Mouse (Mus musculus) spleen, postnatal 14 days (tissue): ENCODE measurements around the gene Recql5.

Source experiments
- DNase-seq, 2 experiments: peaks; one replicate each; pipeline ENCODE4 v3.0.0; 2021 to 2022; ENCODE audit warnings: low spot score in 2 of 2

The Recql5 gene

GRCm38 (mm10) chr11:115901338-115902161 lies 31.7 kb downstream of the Recql5 start:
- DNase-seq = peak in 1 of 2 experiments; percentile 28

GRCm38 (mm10) chr11:115900561-115901337 lies 32.5 kb downstream of the Recql5 start:
- no peak for DNase-seq

DNA sequence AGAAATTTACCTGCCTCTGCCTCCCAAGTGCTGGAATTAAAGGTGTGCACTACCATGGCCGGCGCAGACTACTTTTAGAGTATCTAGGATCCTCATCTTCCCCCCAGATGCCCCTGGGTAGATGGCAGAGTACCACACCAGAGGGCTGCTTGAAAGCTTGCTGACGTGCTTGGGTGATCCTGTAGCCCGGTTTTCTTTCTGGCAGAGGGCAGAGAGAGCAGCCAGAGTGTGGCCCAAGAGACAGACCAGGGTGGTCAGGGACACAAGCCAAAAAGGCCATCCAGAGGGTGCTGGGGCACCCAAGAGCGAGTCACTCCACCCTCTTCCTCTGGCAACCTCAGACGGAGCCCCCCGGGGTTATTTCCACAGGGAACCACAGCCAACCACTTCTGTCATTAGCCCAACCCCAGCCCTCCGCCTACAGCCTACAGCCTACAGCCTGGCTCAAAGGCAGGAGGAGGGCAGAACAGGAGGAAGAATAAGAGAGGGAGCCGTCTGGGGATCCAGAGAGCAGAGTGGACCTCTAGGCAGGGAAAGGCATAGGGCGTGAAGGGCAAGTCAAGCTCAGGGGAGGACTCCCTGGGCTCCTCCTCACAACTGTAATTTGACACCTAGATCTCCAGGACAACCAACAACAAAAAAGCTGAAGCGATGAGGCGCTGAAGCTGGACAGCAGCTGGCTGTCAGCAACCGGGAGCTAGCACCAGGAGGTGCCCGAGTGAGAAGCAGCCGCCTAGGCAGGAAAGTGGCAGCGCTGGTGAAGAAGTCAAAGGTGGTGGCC lies 33.6 kb downstream of the Recql5 start, which contains the start of gene Smim5:
TSS of gene Smim5 (plus strand) at position 481 of the 781 bp plus-strand sequence.
- DNase-seq = peak; percentile 41 to 45

- DNase-seq = peak; percentile 61 to 75
These were observed 34.4 kb downstream of the Recql5 start for GRCm38 (mm10) chr11:115898886-115899285.

DNA sequence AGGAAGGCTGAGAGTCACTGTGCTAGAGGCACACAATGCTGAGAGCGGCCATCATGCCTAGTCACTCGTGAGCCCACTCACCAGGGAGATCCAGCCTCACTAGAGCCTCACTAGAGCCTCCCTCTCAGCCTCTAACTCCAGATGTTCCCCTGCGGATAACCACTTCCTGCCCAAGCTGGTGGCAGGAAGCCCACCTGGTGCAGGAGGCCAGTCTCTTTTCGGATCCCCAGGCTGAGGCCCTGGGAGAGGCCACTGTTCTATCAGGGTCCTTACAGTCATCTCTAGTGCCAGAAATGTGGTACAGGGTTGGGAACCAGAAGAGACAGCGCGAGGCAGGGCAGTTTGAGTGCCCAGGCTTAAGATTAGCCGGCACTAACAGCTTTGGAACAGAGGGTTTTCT lies 34.8 kb downstream of the Recql5 start:
- DNase-seq = no peak

DNA sequence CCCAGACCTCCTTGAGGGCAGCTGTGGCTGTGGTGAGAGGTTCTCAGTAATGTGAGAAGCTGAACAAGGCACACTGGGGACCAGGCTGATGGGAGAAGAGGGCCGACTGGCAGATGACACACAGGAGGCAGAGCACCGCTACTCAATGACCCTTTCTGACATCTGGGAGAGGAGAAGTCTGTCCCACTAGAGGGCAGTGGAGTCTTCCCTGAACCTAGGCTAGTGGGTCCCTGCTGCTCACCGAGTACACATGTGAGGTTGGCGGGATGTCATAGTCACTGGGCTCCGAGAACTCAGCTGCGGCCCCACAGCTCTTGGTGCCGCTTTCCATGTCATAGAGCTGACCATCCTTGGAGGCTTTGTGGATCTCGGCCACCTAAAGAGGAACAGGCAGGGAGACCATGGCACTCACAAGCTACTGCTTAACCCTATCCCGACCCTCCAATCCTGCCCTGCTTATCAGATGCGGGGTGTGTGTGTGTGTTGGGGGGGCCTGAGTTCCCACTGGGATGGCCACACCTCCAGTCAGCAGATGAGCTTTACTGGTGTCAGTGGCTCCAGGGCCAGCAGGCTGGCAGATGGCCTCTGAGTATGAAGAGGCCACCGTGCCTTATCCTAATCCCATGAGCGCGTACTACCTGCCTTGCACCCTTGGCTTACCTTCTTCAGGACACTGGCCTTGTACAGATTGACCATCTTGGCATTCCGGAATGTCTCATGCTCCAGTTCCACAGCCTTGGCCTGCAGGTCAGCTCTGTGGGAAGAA lies 38.3 kb downstream of the Recql5 start:
- DNase-seq = peak in 1 of 2 experiments; percentile 22

- DNase-seq = no peak
These were observed 40.2 kb downstream of the Recql5 start for GRCm38 (mm10) chr11:115893071-115893470.

- no peak for DNase-seq
These were observed 41.1 kb downstream of the Recql5 start for GRCm38 (mm10) chr11:115892213-115892612.

DNA sequence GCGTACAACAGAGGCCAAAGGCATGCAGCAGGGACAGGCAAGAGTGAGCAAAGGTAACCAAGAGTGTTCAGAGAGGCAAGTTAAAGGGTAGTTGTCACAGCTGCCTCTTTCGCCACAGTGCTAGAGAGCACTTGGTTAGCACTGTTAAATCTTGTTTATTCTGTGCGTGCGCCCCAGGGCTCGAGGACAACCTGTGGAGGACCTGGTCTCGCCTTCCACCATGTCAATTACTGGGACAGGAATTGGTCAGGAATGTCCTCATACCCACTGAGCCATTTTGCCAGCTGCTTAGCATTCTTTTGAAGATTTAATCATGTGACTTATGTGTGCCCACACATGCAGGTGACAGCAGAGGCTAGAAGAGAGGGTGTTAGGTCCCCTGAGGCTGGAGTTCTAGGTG lies 44.1 kb downstream of the Recql5 start:
- no peak for DNase-seq

- DNase-seq = no peak
These were observed 45.3 kb downstream of the Recql5 start for GRCm38 (mm10) chr11:115888020-115888419.

- no peak for DNase-seq
These were observed 46.8 kb downstream of the Recql5 start for GRCm38 (mm10) chr11:115886446-115886845.

- no peak for DNase-seq
These were observed 48.0 kb downstream of the Recql5 start for GRCm38 (mm10) chr11:115885281-115885680.

DNA sequence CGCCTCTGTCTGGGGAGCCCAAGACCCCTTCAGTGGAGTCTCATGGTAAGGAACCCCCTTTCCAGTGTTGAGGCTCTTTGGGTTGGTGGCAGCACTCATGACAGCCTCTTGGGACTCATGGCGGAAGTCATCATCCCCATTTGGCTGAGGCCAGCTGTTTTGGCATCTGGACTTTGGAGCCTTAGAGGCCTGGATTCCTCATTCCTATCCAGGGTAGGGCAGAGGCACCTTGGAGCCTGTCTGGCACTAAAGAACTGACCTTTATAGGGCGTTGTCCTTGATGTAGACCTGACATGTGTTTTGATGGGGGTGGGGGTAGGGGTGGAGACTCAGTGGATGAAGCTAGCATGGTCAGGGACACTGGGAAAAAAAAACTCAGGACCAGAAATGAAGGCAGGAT lies 48.9 kb downstream of the Recql5 start:
- DNase-seq = no peak

- DNase-seq = no peak
These were observed 50.0 kb downstream of the Recql5 start for GRCm38 (mm10) chr11:115883251-115883650.

- DNase-seq = peak in 1 of 2 experiments; percentile 61
These were observed 52.3 kb downstream of the Recql5 start for GRCm38 (mm10) chr11:115881002-115881401.

- DNase-seq = no peak
These were observed 55.2 kb downstream of the Recql5 start for GRCm38 (mm10) chr11:115878071-115878470.

DNA sequence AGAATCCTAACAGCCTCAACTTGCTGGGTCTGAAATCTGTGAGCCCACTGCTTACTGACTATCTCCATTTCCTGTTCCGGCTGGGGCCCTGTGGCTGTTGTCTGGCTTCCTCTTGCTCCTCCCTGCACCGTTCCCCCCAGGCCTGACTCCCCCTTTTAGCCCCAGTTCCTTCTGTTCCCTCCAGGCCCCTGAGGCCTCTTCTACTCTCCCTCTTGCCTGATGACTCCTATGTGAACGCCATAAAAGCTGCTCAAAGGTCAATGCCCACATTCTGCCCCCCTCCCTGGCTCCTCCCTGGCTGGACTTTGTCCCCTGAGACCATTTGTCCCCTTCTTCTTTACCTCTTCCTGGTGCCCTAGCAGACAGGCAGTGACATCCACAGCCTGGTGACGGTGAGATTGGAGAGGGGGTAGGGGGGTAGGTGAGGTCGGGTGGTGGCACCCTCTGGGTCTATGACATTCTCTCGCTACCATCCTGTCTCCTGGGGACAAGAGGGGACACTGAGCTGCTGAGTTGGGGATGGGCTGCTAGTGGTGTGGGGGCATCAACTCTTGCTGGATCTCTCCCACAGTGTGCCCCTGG lies 56.0 kb downstream of the Recql5 start:
- no peak for DNase-seq

DNA sequence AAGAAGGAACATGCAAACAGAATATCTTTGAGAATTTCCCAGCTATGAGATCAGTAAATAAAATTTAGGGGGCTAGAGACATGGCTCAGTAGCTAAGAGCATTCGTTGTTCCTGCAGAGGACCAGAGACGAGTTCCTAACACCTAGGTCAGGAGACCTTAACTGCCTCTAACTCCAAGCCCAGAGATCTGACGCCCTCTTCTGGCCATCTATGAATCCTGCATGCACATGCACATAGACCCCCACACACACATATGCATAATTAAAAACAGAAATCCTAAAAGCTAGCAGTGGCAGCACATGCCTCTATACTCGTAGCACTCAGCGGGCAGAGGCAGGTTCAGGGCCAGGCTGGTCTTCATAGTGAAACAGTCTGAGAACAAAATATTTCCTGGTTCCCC lies 56.8 kb downstream of the Recql5 start:
- DNase-seq = no peak

DNA sequence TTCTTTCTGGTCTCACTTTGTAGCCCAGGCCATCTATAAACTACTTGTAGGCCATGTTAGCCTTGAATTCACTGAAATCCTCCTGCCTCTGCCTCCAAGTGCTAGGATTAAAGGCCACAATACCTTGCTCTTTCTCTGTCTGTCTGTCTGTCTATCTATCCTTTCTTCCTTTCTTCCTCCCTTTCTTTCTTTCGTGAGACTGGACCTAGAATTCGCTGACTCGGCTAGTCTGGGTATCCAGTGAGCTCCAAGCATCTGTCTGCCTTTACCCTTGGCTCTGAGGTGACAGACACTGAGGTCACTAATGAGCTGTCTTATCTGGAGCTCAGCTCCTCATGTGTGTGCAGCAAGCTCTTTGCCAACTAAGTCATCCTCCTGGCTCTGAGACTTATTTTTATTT lies 57.3 kb downstream of the Recql5 start:
- DNase-seq = no peak

DNA sequence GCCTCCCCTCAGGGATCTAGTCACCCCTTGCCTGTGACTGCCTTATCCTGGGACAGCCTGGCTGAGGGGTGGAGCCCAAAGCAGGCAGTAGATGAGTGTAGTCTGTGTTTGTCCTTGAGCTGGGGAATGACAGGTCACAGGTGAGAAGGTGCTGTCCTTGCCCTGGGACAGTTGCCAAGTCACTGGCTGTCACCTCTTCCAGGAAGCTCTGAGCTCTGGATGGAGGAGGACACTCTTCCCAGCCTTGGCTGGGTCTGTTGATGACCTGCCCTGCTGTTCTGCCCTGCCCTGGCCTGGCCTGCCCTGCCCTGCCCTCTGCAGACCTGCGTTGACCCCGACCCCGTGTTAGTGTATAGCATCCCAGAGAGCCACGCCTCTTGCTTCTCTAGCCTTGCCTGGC lies 60.8 kb downstream of the Recql5 start:
- no peak for DNase-seq

DNA sequence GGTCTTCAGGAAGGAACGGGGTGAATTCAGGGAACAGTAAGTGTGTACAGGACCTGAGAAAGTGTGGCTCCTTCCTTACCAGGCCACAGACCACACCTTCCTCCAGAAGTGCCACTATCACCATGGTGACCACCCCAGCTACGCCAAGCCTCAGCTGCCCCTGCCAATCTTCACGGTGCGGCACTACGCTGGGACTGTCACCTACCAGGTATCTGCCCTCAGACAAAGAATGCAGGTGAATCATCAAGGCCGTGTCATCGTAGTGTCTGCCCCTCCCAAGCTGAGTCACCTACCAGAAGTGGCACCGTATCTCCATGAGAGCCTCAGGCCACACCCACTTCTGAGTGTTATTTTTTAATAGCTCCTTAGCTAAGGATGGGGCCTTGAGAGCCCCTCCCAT lies 63.9 kb downstream of the Recql5 start:
- DNase-seq = no peak
